Mouse (Mus musculus): ENCODE data around the gene Mrgbp. TPM values are rescaled to one million over a fixed set of nuclear protein-coding genes. Genes with fewer than 3 reads are reported as not detected.
A peak's percentile ranks its signal among the peaks of the same experiment; 100 is the strongest.

Mrgbp gene
- polyA plus RNA-seq (2016; fragmentation: Nextera tagmentation; extraction: Ambion mirVana) = 34.6 and 35.1 TPM in 2 replicates

- Histone ChIP-seq H3K27ac (replicated peaks) (no peak within 1 kb of the TSS), H3K9me3 (no peaks in the 10 kb centered on the region), H3K27me3 (replicated peaks; ENCODE audit: low read depth, poor library complexity, severe bottlenecking) (0 out of 2 replicates have a peak, but pooled peaks cover 3% of the 10 kb centered on the region), H3K4me1 (peaks cover 24% of the 10 kb centered on the region), H3K36me3 (replicated peaks) (peaks cover 22% of the 10 kb centered on the region), H3K4me3 (no peak within 1 kb of the TSS)
- 88% methylated on average over 3 of the region's 3 CpGs for WGBS
- DNase-seq (ENCODE audit: low spot score) = no peak
Observed at GRCm38 (mm10) chr2:180581002-180581401, at the start of gene Mrgbp. Mrgbp (plus strand) TSS chr2:180581304.

DNA sequence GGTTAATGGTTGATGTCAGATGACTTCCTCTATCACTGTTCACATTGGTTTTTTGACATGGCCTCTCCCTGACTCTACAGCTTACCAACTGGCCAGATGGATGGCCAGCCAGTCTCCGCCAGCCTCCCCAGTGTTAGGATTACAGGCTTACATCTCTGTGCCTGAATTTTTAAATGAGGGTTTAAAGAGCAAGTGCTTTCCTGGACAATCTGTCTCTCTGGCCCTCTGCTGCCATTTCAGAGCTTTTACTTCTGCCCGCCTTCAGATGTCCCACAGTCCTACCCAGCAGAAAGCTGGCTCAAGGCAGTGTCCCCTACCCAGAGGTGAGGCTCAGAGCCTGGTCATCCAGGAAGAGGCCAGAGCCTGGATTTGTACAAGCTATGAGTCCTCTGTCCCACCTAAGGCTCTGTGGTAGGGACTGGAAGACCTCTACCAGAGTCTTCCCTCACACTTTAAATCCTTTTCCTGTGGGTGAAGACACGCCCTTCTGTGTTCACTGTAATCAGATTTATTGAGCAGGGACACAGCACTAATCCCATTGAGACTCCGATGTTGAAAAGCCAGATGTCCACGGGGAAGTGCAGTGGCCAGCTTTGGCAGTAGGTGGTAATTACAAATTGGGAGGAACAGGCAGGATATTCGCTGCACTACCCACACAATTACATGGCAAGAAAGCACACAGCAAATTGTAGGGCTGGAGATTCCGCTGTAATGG lies 49.3 kb upstream of the Mrgbp start:
- no peak overlapping the region for H3K4me3 ChIP-seq
- no peak for DNase-seq (ENCODE audit: low spot score)
- 71% methylated on average over 7 of the region's 7 CpGs for WGBS
- peaks cover 30% of the 10 kb centered on the region for H3K4me1 ChIP-seq
- no peak overlapping the region for H3K27ac ChIP-seq (replicated peaks)
- peaks cover 43% of the 10 kb centered on the region for H3K27me3 ChIP-seq (replicated peaks; ENCODE audit: low read depth, poor library complexity, severe bottlenecking)
- H3K36me3 ChIP-seq (replicated peaks) = no peaks in the 10 kb centered on the region
- no peaks in the 10 kb centered on the region for H3K9me3 ChIP-seq

GRCm38 (mm10) chr2:180532386-180532995 lies 48.6 kb upstream of the Mrgbp start:
- H3K9me3 ChIP-seq = no peaks in the 10 kb centered on the region
- WGBS = 55% methylated on average over 6 of the region's 6 CpGs
- H3K27ac ChIP-seq (replicated peaks) = no peak overlapping the region
- peaks cover 36% of the 10 kb centered on the region for H3K27me3 ChIP-seq (replicated peaks; ENCODE audit: low read depth, poor library complexity, severe bottlenecking)
- H3K36me3 ChIP-seq (replicated peaks) = no peaks in the 10 kb centered on the region
- peaks cover 28% of the 10 kb centered on the region for H3K4me1 ChIP-seq
- no peak for DNase-seq (ENCODE audit: low spot score)
- H3K4me3 ChIP-seq = no peak overlapping the region

DNA sequence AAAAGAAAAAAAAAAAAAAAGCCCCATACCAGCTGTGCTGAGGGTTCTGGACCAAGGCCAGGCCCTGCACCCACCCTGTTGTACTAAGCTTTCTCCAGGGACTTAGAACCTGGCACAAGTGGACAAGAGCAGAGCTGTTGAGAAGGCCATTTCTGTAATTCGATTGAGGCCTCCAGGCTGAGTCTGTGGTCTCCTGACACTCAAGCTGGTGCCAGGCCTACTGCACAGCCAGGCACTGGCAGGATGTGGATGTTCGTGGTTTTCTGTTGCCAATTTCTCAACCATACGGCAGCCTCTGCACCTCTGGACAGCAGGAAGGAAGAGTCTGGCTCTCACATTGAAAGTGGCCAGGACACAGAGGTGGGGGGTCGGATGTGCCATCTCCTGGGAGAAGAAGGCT lies 47.9 kb upstream of the Mrgbp start:
- H3K36me3 ChIP-seq (replicated peaks) = no peaks in the 10 kb centered on the region
- no peak for DNase-seq (ENCODE audit: low spot score)
- peaks cover 29% of the 10 kb centered on the region for H3K27me3 ChIP-seq (replicated peaks; ENCODE audit: low read depth, poor library complexity, severe bottlenecking)
- WGBS = 70% methylated on average over 4 of the region's 4 CpGs
- H3K4me3 ChIP-seq = no peak overlapping the region
- H3K4me1 ChIP-seq = peaks cover 22% of the 10 kb centered on the region
- no peaks in the 10 kb centered on the region for H3K9me3 ChIP-seq
- no peak overlapping the region for H3K27ac ChIP-seq (replicated peaks)

GRCm38 (mm10) chr2:180543675-180544074 lies 37.4 kb upstream of the Mrgbp start:
- no peak overlapping the region for H3K27ac ChIP-seq (replicated peaks)
- no peaks in the 10 kb centered on the region for H3K36me3 ChIP-seq (replicated peaks)
- H3K9me3 ChIP-seq = no peaks in the 10 kb centered on the region
- H3K4me3 ChIP-seq = no peak overlapping the region
- 86% methylated on average over 2 of the region's 2 CpGs for WGBS
- no peaks in the 10 kb centered on the region for H3K27me3 ChIP-seq (replicated peaks; ENCODE audit: low read depth, poor library complexity, severe bottlenecking)
- no peak for DNase-seq (ENCODE audit: low spot score)
- H3K4me1 ChIP-seq = peaks cover 13% of the 10 kb centered on the region

DNA sequence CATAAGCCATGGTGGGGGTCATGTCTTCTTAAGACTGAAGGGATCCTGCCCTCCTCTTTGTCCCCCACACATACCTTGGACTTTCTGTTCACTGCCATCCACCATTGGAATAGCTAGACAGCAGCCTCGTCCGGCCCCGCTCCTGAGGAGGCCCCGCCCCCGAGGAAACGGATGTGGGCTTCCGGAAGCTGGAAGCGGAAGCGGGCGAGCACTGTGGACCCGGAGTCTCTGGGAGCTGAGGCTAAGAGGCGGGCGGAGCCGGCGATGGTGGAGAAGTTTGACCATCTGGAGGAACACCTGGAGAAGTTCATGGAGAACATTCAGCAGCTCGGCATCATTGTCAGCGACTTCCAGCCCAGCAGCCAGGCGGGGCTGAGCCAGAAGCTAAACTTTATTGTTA lies 36.1 kb upstream of the Mrgbp start:
- Histone ChIP-seq H3K36me3 (replicated peaks) (no peaks in the 10 kb centered on the region), H3K9me3 (no peaks in the 10 kb centered on the region), H3K27me3 (replicated peaks; ENCODE audit: low read depth, poor library complexity, severe bottlenecking) (no peaks in the 10 kb centered on the region), H3K27ac (replicated peaks) (no peak overlapping the region), H3K4me3 (no peak overlapping the region), H3K4me1 (peaks cover 13% of the 10 kb centered on the region)
- no peak for DNase-seq (ENCODE audit: low spot score)
- WGBS = 83% methylated on average over 18 of the region's 18 CpGs

- 0 out of 2 replicates have a peak overlapping the region, but pooled peaks have one; percentile 19 for H3K27ac ChIP-seq (replicated peaks)
- H3K27me3 ChIP-seq (replicated peaks; ENCODE audit: low read depth, poor library complexity, severe bottlenecking) = no peaks in the 10 kb centered on the region
- no peaks in the 10 kb centered on the region for H3K9me3 ChIP-seq
- peak; percentile 27 for DNase-seq (ENCODE audit: low spot score)
- H3K4me3 ChIP-seq = 0 out of 2 replicates have a peak overlapping the region, but pooled peaks have one; percentile 16
- H3K36me3 ChIP-seq (replicated peaks) = no peaks in the 10 kb centered on the region
- peaks cover 13% of the 10 kb centered on the region for H3K4me1 ChIP-seq
- 39% methylated on average over 8 of the region's 8 CpGs for WGBS
Observed at GRCm38 (mm10) chr2:180547384-180548106, 33.6 kb upstream of the Mrgbp start.

GRCm38 (mm10) chr2:180552340-180552739 lies 28.8 kb upstream of the Mrgbp start:
- no peaks in the 10 kb centered on the region for H3K36me3 ChIP-seq (replicated peaks)
- peaks cover 8% of the 10 kb centered on the region for H3K4me1 ChIP-seq
- WGBS = 82% methylated on average over 3 of the region's 3 CpGs
- H3K27ac ChIP-seq (replicated peaks) = no peak overlapping the region
- DNase-seq (ENCODE audit: low spot score) = no peak
- H3K27me3 ChIP-seq (replicated peaks; ENCODE audit: low read depth, poor library complexity, severe bottlenecking) = no peaks in the 10 kb centered on the region
- H3K9me3 ChIP-seq = no peaks in the 10 kb centered on the region
- no peak overlapping the region for H3K4me3 ChIP-seq

DNA sequence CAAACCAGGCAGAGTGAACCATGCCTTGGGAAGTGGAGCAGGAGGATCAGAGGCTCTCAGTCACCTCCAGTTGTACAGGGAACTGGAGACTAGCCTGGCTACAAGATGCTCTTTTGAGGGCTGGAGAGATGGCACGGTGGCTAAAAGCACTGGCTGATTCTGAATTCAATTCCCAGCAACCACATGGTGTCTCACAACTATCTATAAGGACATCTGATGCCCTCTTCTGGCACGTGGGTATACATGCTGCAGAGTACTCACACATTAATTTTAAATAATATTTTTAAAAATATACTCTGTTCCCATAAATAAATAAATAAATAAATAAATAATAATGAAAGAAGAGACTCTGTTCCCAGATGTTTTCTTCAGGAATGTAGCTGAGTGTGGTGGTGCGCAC lies 25.9 kb upstream of the Mrgbp start:
- Histone ChIP-seq H3K4me3 (no peak overlapping the region), H3K36me3 (replicated peaks) (no peaks in the 10 kb centered on the region), H3K27ac (replicated peaks) (no peak overlapping the region), H3K4me1 (no peaks in the 10 kb centered on the region), H3K27me3 (replicated peaks; ENCODE audit: low read depth, poor library complexity, severe bottlenecking) (no peaks in the 10 kb centered on the region), H3K9me3 (no peaks in the 10 kb centered on the region)
- no peak for DNase-seq (ENCODE audit: low spot score)
- 51% methylated on average over 3 of the region's 3 CpGs for WGBS

DNA sequence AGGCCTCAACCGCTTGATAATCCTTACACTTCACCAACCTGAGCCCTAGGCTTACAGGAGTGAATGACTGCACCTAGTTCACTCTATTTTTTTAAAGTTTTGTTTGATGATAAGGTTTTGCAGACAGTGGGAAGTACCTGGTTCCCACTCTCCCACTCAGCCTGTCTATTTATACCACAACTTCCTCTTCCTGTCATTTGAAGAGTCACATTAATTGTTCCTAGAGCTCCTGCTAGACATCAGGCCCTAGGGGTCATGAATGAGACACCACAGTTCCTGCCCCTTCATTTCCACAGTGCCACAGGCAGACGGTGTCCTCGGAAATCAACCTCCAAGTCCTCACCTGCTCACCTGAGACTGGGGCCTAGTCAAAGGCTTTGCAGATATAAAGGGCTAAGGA lies 24.6 kb upstream of the Mrgbp start:
- no peak for DNase-seq (ENCODE audit: low spot score)
- WGBS = 81% methylated on average over 3 of the region's 3 CpGs

DNA sequence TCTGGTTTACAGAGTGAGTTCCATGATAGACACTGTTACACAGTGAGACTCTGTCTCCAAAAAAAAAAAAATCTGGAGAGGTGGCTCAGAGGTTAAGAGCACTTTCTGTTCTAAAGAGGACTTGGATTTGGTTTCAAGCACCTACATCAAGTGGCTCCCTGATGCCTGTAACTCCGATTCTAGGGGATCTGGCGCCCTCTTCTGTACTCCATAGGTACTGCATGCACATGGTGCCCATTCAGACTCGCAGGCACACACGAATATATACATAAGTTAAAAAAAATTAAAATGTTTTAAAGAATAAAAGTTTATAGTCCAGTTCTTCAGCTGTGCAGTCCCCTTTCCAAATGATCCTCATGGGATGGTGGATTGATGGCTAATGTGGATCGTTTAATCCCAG lies 20.9 kb upstream of the Mrgbp start:
- Histone ChIP-seq H3K4me1 (0 out of 2 replicates have a peak, but pooled peaks cover 3% of the 10 kb centered on the region), H3K27me3 (replicated peaks; ENCODE audit: low read depth, poor library complexity, severe bottlenecking) (no peaks in the 10 kb centered on the region; the same call in 1 of the 2 replicates), H3K4me3 (no peak overlapping the region), H3K36me3 (replicated peaks) (no peaks in the 10 kb centered on the region), H3K27ac (replicated peaks) (no peak overlapping the region), H3K9me3 (no peaks in the 10 kb centered on the region)
- DNase-seq (ENCODE audit: low spot score) = no peak
- 53% methylated on average over 5 of the region's 5 CpGs for WGBS

More for the DNA sequence above, 24.6 kb upstream of the Mrgbp start:
- Histone ChIP-seq H3K4me1 (no peaks in the 10 kb centered on the region), H3K4me3 (no peak overlapping the region), H3K27ac (replicated peaks) (no peak overlapping the region), H3K27me3 (replicated peaks; ENCODE audit: low read depth, poor library complexity, severe bottlenecking) (no peaks in the 10 kb centered on the region; the same call in 1 of the 2 replicates), H3K36me3 (replicated peaks) (no peaks in the 10 kb centered on the region), H3K9me3 (no peaks in the 10 kb centered on the region)

GRCm38 (mm10) chr2:180562146-180562545 lies 19.0 kb upstream of the Mrgbp start:
- Histone ChIP-seq H3K9me3 (no peaks in the 10 kb centered on the region), H3K36me3 (replicated peaks) (no peaks in the 10 kb centered on the region), H3K27me3 (replicated peaks; ENCODE audit: low read depth, poor library complexity, severe bottlenecking) (no peaks in the 10 kb centered on the region; the same call in 1 of the 2 replicates), H3K4me1 (0 out of 2 replicates have a peak, but pooled peaks cover 3% of the 10 kb centered on the region), H3K4me3 (no peak overlapping the region), H3K27ac (replicated peaks) (no peak overlapping the region)
- 64% methylated on average over 5 of the region's 5 CpGs for WGBS
- no peak for DNase-seq (ENCODE audit: low spot score)
